Mouse (Mus musculus): ENCODE data around the gene Cyp3a25. TPM values are rescaled to one million over a fixed set of nuclear protein-coding genes. Genes with fewer than 3 reads are reported as not detected.
"Not testable (repeated sequence)": the region's sequence is repeated elsewhere in the genome, so short reads cannot be mapped to it uniquely, and the experiment has no call there.

Gene Cyp3a25
- not detected for polyA plus RNA-seq (2012; fragmentation: generic; extraction: Trizol)
- long read RNA-seq, experiment 1, result 0 reads
- long read RNA-seq, experiment 2, result 0 reads

DNA sequence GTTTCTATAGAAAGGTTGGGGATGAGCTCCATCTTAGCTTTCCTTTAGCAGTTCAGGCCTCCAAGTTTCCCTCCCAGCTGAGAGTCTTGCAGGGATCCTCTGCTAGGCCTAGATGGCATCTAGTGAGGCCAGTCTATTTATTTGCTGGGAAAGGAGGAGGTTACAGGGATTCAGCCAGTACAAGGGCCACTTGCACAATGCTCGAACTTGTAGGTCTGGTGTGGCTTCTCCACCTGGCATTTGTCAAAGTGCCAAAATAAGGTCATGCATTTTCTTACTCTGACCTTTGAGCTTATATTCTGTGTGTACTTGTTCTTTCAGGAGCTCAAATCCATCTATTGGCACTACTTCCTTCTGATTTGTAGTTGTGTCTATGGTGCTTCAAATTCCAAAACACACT, at the start of gene Cyp3a25:
Gene Cyp3a25, minus strand, starts transcription at position 110 of the 400 bp plus-strand sequence.
- not testable (repeated sequence) for H3K4me3 ChIP-seq (ENCODE audit: insufficient read depth, poor library complexity, severe bottlenecking); H3K27me3 ChIP-seq (ENCODE audit: control insufficient read depth, insufficient read depth, insufficient read length); H3K79me3 ChIP-seq (ENCODE audit: low read depth); H3ac ChIP-seq (ENCODE audit: control insufficient read depth, insufficient read length, low read depth); H3K36me3 ChIP-seq (ENCODE audit: control insufficient read depth, insufficient read depth); H3K79me2 ChIP-seq (ENCODE audit: control insufficient read depth, insufficient read depth)

DNA sequence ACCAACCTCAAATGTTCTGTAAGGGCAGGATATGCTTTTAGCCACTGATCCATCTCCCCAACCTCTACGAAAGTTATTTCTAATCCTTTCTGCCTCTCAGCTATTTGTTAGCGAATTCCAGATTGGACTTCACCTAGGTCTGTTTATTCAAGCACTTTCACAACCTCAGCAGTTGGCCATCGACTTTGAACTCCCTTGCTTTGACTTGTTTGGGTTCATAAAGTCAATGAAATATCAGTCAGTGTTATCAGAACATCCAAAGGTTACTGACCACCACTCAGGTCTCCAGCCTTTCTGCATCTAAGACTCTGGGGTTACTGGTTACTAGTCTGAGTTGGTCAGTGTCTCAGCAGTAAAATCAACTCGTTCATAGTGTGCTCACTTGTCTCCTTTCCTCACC, 11.7 kb upstream of the Cyp3a25 start:
- Histone ChIP-seq H3K36me3 (ENCODE audit: control insufficient read depth, insufficient read depth) (no peaks in the 10 kb centered on the region), H3K4me3 (ENCODE audit: insufficient read depth, poor library complexity, severe bottlenecking) (no peak overlapping the region), H3K27me3 (ENCODE audit: control insufficient read depth, insufficient read depth, insufficient read length) (no peaks in the 10 kb centered on the region), H3K79me2 (ENCODE audit: control insufficient read depth, insufficient read depth) (no peaks in the 10 kb centered on the region), H3ac (ENCODE audit: control insufficient read depth, insufficient read length, low read depth) (no peak overlapping the region), H3K79me3 (ENCODE audit: low read depth) (no peaks in the 10 kb centered on the region)
- no peak for TF ChIP-seq FOSL1 (IDR thresholded peaks at IDR 0.05; ENCODE audit: insufficient read depth, low read length, poor library complexity, severe bottlenecking)
- TF ChIP-seq MYOD1 (IDR thresholded peaks at IDR 0.05; ENCODE audit: control insufficient read depth, insufficient read length, low read depth), result no peak
- TF ChIP-seq CEBPB (IDR thresholded peaks at IDR 0.05; ENCODE audit: low read depth), result no peak
- no peak for TF ChIP-seq MYOG (IDR thresholded peaks at IDR 0.05; ENCODE audit: control insufficient read depth, extremely low read depth, insufficient read length)
- no peak for TF ChIP-seq USF1 (IDR thresholded peaks at IDR 0.05; ENCODE audit: low read depth)
- no peak for TF ChIP-seq CTCF (IDR thresholded peaks at IDR 0.05; ENCODE audit: control insufficient read depth, insufficient read depth, insufficient read length)
- TF ChIP-seq MAX (IDR thresholded peaks at IDR 0.05), result no peak

DNA sequence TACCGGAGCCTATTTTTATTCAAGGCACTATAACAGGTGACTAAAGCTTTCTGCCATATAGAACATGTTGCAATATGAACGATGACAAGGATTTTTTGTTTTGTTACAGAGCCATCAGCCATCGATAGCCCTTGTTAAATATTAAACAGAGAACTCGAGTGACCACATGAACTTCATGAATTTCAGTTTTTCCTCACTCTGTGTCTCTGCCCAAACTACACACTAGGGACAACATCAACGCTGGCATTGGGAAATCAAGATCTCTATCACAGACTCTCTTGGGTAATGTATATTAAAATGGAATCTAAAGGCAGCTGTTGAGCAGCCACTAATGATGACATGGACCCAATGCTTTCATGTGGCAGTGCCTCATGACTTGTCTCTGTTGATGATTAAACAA, 8.9 kb upstream of the Cyp3a25 start:
- no peaks in the 10 kb centered on the region for H3K36me3 ChIP-seq (ENCODE audit: control insufficient read depth, insufficient read depth)
- H3K79me2 ChIP-seq (ENCODE audit: control insufficient read depth, insufficient read depth), result no peaks in the 10 kb centered on the region
- TF ChIP-seq MAX (IDR thresholded peaks at IDR 0.05), result no peak
- no peak for TF ChIP-seq MYOD1 (IDR thresholded peaks at IDR 0.05; ENCODE audit: control insufficient read depth, insufficient read length, low read depth)
- TF ChIP-seq CEBPB (IDR thresholded peaks at IDR 0.05; ENCODE audit: low read depth), result no peak
- TF ChIP-seq FOSL1 (IDR thresholded peaks at IDR 0.05; ENCODE audit: insufficient read depth, low read length, poor library complexity, severe bottlenecking), result no peak
- no peak for TF ChIP-seq USF1 (IDR thresholded peaks at IDR 0.05; ENCODE audit: low read depth)
- no peak for TF ChIP-seq MYOG (IDR thresholded peaks at IDR 0.05; ENCODE audit: control insufficient read depth, extremely low read depth, insufficient read length)
- no peak for TF ChIP-seq CTCF (IDR thresholded peaks at IDR 0.05; ENCODE audit: control insufficient read depth, insufficient read depth, insufficient read length)
- H3K27me3 ChIP-seq (ENCODE audit: control insufficient read depth, insufficient read depth, insufficient read length), result no peaks in the 10 kb centered on the region
- H3ac ChIP-seq (ENCODE audit: control insufficient read depth, insufficient read length, low read depth), result no peak overlapping the region
- H3K79me3 ChIP-seq (ENCODE audit: low read depth), result no peaks in the 10 kb centered on the region
- no peak overlapping the region for H3K4me3 ChIP-seq (ENCODE audit: insufficient read depth, poor library complexity, severe bottlenecking)

DNA sequence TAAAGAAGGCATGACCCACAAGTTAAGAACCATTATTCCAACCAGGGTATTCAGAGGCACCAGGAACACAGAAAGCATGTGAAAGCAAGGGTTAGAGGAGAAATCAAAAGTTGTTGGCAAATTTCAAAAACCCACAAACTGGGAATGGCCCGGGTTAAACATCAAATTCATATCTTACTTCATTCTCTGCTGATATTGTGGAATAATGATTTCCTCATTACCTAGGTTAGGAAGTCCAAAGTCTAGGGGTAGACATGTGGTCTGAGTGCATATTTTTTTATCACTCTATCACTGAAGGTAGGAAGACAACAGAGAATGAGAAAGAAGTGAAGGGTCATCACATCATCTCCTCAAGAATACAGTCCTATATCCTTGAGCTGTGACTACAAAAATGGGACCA, 1.8 kb upstream of the Cyp3a25 start:
- no peaks in the 10 kb centered on the region for H3K27me3 ChIP-seq (ENCODE audit: control insufficient read depth, insufficient read depth, insufficient read length)
- TF ChIP-seq USF1 (IDR thresholded peaks at IDR 0.05; ENCODE audit: low read depth), result no peak
- TF ChIP-seq CTCF (IDR thresholded peaks at IDR 0.05; ENCODE audit: control insufficient read depth, insufficient read depth, insufficient read length), result no peak
- no peak for TF ChIP-seq FOSL1 (IDR thresholded peaks at IDR 0.05; ENCODE audit: insufficient read depth, low read length, poor library complexity, severe bottlenecking)
- no peak for TF ChIP-seq MYOG (IDR thresholded peaks at IDR 0.05; ENCODE audit: control insufficient read depth, extremely low read depth, insufficient read length)
- no peak for TF ChIP-seq MAX (IDR thresholded peaks at IDR 0.05)
- no peak for TF ChIP-seq MYOD1 (IDR thresholded peaks at IDR 0.05; ENCODE audit: control insufficient read depth, insufficient read length, low read depth)
- no peak for TF ChIP-seq CEBPB (IDR thresholded peaks at IDR 0.05; ENCODE audit: low read depth)

DNA sequence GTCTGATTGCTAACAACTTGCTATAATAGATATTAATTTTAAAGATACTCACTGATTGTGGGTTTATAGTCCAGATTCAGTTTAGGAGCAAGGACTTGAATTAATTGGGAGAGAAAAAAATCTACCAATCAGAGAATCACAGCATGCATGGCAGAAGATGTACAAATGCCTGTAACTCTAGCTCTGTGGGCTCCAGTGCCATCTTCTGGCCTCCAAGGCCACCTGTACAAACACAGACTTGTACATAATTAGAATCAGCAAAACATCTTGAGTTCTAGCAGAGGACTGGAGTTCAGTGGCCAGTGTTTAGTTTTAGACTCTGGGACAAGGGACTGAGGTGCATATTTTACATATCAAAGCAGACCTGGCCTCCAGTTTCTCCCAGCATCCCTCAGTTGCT, 42.3 kb downstream of the Cyp3a25 start:
- Histone ChIP-seq H3K36me3 (ENCODE audit: control insufficient read depth, insufficient read depth) (no peaks in the 10 kb centered on the region), H3ac (ENCODE audit: control insufficient read depth, insufficient read length, low read depth) (no peak overlapping the region), H3K79me2 (ENCODE audit: control insufficient read depth, insufficient read depth) (no peaks in the 10 kb centered on the region), H3K79me3 (ENCODE audit: low read depth) (no peaks in the 10 kb centered on the region), H3K4me3 (ENCODE audit: insufficient read depth, poor library complexity, severe bottlenecking) (no peak overlapping the region), H3K27me3 (ENCODE audit: control insufficient read depth, insufficient read depth, insufficient read length) (no peaks in the 10 kb centered on the region)
- TF ChIP-seq MYOD1 (IDR thresholded peaks at IDR 0.05; ENCODE audit: control insufficient read depth, insufficient read length, low read depth) (no peak), CTCF (IDR thresholded peaks at IDR 0.05; ENCODE audit: control insufficient read depth, insufficient read depth, insufficient read length) (no peak), USF1 (IDR thresholded peaks at IDR 0.05; ENCODE audit: low read depth) (no peak), MYOG (IDR thresholded peaks at IDR 0.05; ENCODE audit: control insufficient read depth, extremely low read depth, insufficient read length) (no peak), FOSL1 (IDR thresholded peaks at IDR 0.05; ENCODE audit: insufficient read depth, low read length, poor library complexity, severe bottlenecking) (no peak), MAX (IDR thresholded peaks at IDR 0.05) (no peak), CEBPB (IDR thresholded peaks at IDR 0.05; ENCODE audit: low read depth) (no peak)

More for the DNA sequence above, 1.8 kb upstream of the Cyp3a25 start:
- H3ac ChIP-seq (ENCODE audit: control insufficient read depth, insufficient read length, low read depth), result no peak overlapping the region
- no peak overlapping the region for H3K4me3 ChIP-seq (ENCODE audit: insufficient read depth, poor library complexity, severe bottlenecking)
- no peaks in the 10 kb centered on the region for H3K79me3 ChIP-seq (ENCODE audit: low read depth)
- H3K79me2 ChIP-seq (ENCODE audit: control insufficient read depth, insufficient read depth), result no peaks in the 10 kb centered on the region
- no peaks in the 10 kb centered on the region for H3K36me3 ChIP-seq (ENCODE audit: control insufficient read depth, insufficient read depth)

Other genes with a start within 250 kb of the Cyp3a25 start
- gene Cyp3a44, start 203.7 kb downstream of the Cyp3a25 start, polyA plus RNA-seq (2012; fragmentation: generic; extraction: Trizol), result not detected
- not detected for gene Cyp3a11, start 129.7 kb downstream of the Cyp3a25 start, polyA plus RNA-seq (2012; fragmentation: generic; extraction: Trizol)
- gene Cyp3a59, start 69.6 kb upstream of the Cyp3a25 start, polyA plus RNA-seq (2012; fragmentation: generic; extraction: Trizol), result not detected
- not detected for gene Gm5565, start 150.9 kb upstream of the Cyp3a25 start, polyA plus RNA-seq (2012; fragmentation: generic; extraction: Trizol)
- gene Gm6309, start 161.1 kb upstream of the Cyp3a25 start, polyA plus RNA-seq (2012; fragmentation: generic; extraction: Trizol), result not detected
- not detected for gene 1700001J03Rik, start 175.7 kb upstream of the Cyp3a25 start, polyA plus RNA-seq (2012; fragmentation: generic; extraction: Trizol)
- 14.7 TPM for gene Rnf6, start 211.9 kb upstream of the Cyp3a25 start, polyA plus RNA-seq (2012; fragmentation: generic; extraction: Trizol)
- 19.5 TPM for gene Cdk8, start 221.6 kb upstream of the Cyp3a25 start, polyA plus RNA-seq (2012; fragmentation: generic; extraction: Trizol)